8 mouse cellular contexts compared by ENCODE assay signal in the genomic region with DNA sequence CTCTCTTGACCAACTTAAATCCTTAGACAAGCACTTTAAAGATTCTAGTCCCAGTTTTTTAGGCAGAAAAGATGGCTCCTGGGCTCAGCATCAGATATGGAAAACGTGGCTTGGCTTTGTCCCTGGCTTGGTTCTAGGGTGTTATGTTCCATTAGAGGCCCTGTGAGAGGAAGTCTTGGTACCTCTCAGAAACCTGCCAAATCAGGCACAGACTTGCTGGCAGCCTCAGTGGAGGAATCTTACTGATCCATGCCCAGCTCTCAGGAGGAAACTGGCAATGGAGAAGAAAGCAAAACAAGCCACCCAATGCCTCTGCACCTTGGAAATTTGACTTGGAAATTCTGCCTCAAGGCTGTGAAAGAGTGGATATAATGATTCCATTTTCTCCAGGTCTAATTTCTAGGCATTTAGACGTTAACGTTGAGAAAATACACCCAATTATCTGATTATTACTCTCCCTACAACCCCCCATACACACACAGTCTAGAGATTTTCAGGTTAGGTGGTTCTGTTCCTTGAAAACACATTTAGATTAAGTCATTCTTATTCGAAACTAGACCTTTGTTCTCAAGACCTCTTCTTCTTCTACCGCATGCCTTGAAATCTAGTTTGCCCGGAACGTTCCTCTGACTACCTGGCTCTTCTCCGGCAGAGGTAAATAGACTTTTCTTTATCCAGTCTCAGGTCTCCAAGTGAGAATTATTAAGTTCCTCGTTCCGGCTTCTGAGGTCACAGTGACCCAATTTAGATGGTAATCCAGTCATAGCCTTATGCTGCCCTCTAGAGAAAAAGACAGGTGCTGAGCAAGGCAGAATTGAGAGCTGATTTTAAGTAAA. TPM values are rescaled to one million over a fixed set of nuclear protein-coding genes. Genes with fewer than 3 reads are reported as not detected.
DNase-seq lines count a peak whose midpoint lies in the region; ATAC-seq and TF ChIP-seq lines count a peak whose summit lies in the region.

No protein-coding gene starts in this region.

- H3K4me2 ChIP-seq in forebrain, embryonic 16.5 days (ENCODE audit: low read length): peak overlapping the region; percentile 9
- H3K4me2 ChIP-seq in intestine, postnatal 0 days (replicated peaks; ENCODE audit: low read depth): peak overlapping the region; percentile 25; the same call in 1 of the 2 replicates

- ATAC-seq in forebrain, embryonic 16.5 days: peak; percentile 78
- ATAC-seq in intestine, postnatal 0 days: peak; percentile 75
- peak; percentile 86 for ATAC-seq in megakaryocyte progenitor cell, adult 5-6 weeks (replicated peaks; ENCODE audit: poor library complexity)

- TF ChIP-seq POLR2A in lung, adult 2 months (IDR thresholded peaks at IDR 0.05; ENCODE audit: borderline replicate concordance, extremely low read depth, low read depth, low read length): no peak

- no peak overlapping the region for H3K9ac ChIP-seq in forebrain, embryonic 16.5 days (replicated peaks; ENCODE audit: low read depth, low read length)
- no peak overlapping the region for H3K9ac ChIP-seq in intestine, postnatal 0 days (ENCODE audit: low read depth, low read length)

- H3K27ac ChIP-seq in forebrain, embryonic 16.5 days (ENCODE audit: low read length): no peak overlapping the region; the same call in 1 of the 2 replicates
- H3K27ac ChIP-seq in intestine, postnatal 0 days (ENCODE audit: low read depth, low read length): no peak overlapping the region

- TF ChIP-seq CTCF in lung, adult 2 months (IDR thresholded peaks at IDR 0.05; ENCODE audit: insufficient read depth, low read length): no peak
- peak; percentile 86 for TF ChIP-seq CTCF in intestine, postnatal 0 days (IDR thresholded peaks at IDR 0.05; ENCODE audit: low read depth)

- WGBS in lung, adult 2 months: 39% methylated on average over 10 of the region's 10 CpGs
- 17% methylated on average over 10 of the region's 10 CpGs for WGBS in forebrain, embryonic 16.5 days
- WGBS in intestine, postnatal 0 days: 30% methylated on average over 10 of the region's 10 CpGs

- no peaks in the 10 kb centered on the region for H3K36me3 ChIP-seq in forebrain, embryonic 16.5 days (ENCODE audit: control insufficient read depth, insufficient read depth)
- peaks cover 3% of the 10 kb centered on the region; the same call in 1 of the 2 replicates for H3K36me3 ChIP-seq in intestine, postnatal 0 days (ENCODE audit: control insufficient read depth, insufficient read depth)

- peak; percentile 15 to 53 for DNase-seq in lung, adult 18-20 months
- no peak for DNase-seq in lung, adult 2 months
- peak; percentile 65 to 71 for DNase-seq in cerebellum, adult 18-20 months
- DNase-seq in ovary, postnatal 10 days (ENCODE audit: low spot score): no peak
- no peak for DNase-seq in testis, postnatal 14 days (ENCODE audit: low spot score)

- H3K27me3 ChIP-seq in forebrain, embryonic 16.5 days (replicated peaks; ENCODE audit: control insufficient read depth, insufficient read depth, low read length): no peaks in the 10 kb centered on the region
- H3K27me3 ChIP-seq in intestine, postnatal 0 days (replicated peaks; ENCODE audit: control insufficient read depth, insufficient read depth, low read length): no peaks in the 10 kb centered on the region

- no peak overlapping the region for H3K4me3 ChIP-seq in lung, adult 2 months (replicated peaks; ENCODE audit: extremely low read depth, low read depth, low read length)
- no peak overlapping the region for H3K4me3 ChIP-seq in forebrain, embryonic 16.5 days (replicated peaks; ENCODE audit: low read length)
- no peak overlapping the region for H3K4me3 ChIP-seq in intestine, postnatal 0 days (ENCODE audit: low read depth, low read length)

- no peaks in the 10 kb centered on the region for H3K4me1 ChIP-seq in lung, adult 2 months (ENCODE audit: control insufficient read depth, insufficient read depth, low read length)
- 0 out of 2 replicates have a peak, but pooled peaks cover 5% of the 10 kb centered on the region for H3K4me1 ChIP-seq in forebrain, embryonic 16.5 days (replicated peaks; ENCODE audit: control insufficient read depth, insufficient read depth, low read length)
- no peaks in the 10 kb centered on the region for H3K4me1 ChIP-seq in intestine, postnatal 0 days (replicated peaks; ENCODE audit: control insufficient read depth, insufficient read depth, low read length)

- no peaks in the 10 kb centered on the region for H3K9me3 ChIP-seq in forebrain, embryonic 16.5 days (ENCODE audit: control insufficient read depth, low read length)
- H3K9me3 ChIP-seq in intestine, postnatal 0 days (ENCODE audit: control insufficient read depth): no peaks in the 10 kb centered on the region

RNA-seq across cellular contexts. Expression of gene Nepro, which starts 7.6 kb away (rescaled TPM):
- polyA plus RNA-seq in lung, adult 2 months (2012; rRNA removed): 3.1 and 3.2 TPM in 2 replicates
- polyA plus RNA-seq in forebrain, embryonic 16.5 days (2015; fragmentation: Nextera tagmentation; extraction: Ambion mirVana): 4.9 and 5.6 TPM in 2 replicates
- 2.2 and 2.3 TPM in 2 replicates for polyA plus RNA-seq in intestine, postnatal 0 days (2015; fragmentation: Nextera tagmentation; extraction: Ambion mirVana)
- total RNA-seq in megakaryocyte progenitor cell, adult 5-6 weeks (2015): 18.6 and 20.5 TPM in 2 replicates
- 19.4 and 26.3 TPM in 2 replicates for total RNA-seq in megakaryocyte progenitor cell, adult 5-6 weeks (2017)

RNA-seq across cellular contexts. Expression of gene Gtpbp8, which starts 29.6 kb away (rescaled TPM):
- polyA plus RNA-seq in lung, adult 2 months (2012; rRNA removed): 4.2 and 6.5 TPM in 2 replicates
- polyA plus RNA-seq in forebrain, embryonic 16.5 days (2015; fragmentation: Nextera tagmentation; extraction: Ambion mirVana): 35.9 and 38.5 TPM in 2 replicates
- polyA plus RNA-seq in intestine, postnatal 0 days (2015; fragmentation: Nextera tagmentation; extraction: Ambion mirVana): 21.5 and 24.5 TPM in 2 replicates
- total RNA-seq in megakaryocyte progenitor cell, adult 5-6 weeks (2015): 12.6 and 16.1 TPM in 2 replicates
- 14.5 and 15.2 TPM in 2 replicates for total RNA-seq in megakaryocyte progenitor cell, adult 5-6 weeks (2017)

RNA-seq across cellular contexts. Expression of gene Cd200r1, which starts 49.0 kb away (rescaled TPM):
- polyA plus RNA-seq in lung, adult 2 months (2012; rRNA removed): 1.9 and 2.7 TPM in 2 replicates
- 0.48 and 0.52 TPM in 2 replicates for polyA plus RNA-seq in forebrain, embryonic 16.5 days (2015; fragmentation: Nextera tagmentation; extraction: Ambion mirVana)
- polyA plus RNA-seq in intestine, postnatal 0 days (2015; fragmentation: Nextera tagmentation; extraction: Ambion mirVana): 0.56 and 0.69 TPM in 2 replicates
- 8.0 and 11.0 TPM in 2 replicates for total RNA-seq in megakaryocyte progenitor cell, adult 5-6 weeks (2015)
- total RNA-seq in megakaryocyte progenitor cell, adult 5-6 weeks (2017): 3.7 and 5.6 TPM in 2 replicates

Comparison
In these comparisons a context has a peak if more than half of its experiments do, and no peak if none do; other contexts are left out.
1. DNase-seq: peak in lung, adult 18-20 months (2 of 2) and cerebellum, adult 18-20 months (2 of 2); none in lung, adult 2 months (single experiment), ovary, postnatal 10 days (single experiment) and testis, postnatal 14 days (single experiment).
2. Peak in every context shown above with its lines, with median percentiles within 50 percentile points of each other: ATAC-seq.